Mouse (Mus musculus) left cerebral cortex, adult 2 months (tissue): ENCODE measurements around the gene Ppp5c. TPM values are rescaled to one million over a fixed set of nuclear protein-coding genes. Genes with fewer than 3 reads are reported as not detected.
A peak's percentile ranks its signal among the peaks of the same experiment; 100 is the strongest.

ENCODE experiments used
- DNase-seq, 2 experiments: peaks; one replicate each; pipeline ENCODE4 v3.0.0; 2021 to 2022; ENCODE audit warnings: low spot score in 2 of 2, mixed read lengths in 1 of 2; ENCODE audit errors: extremely low spot score in 1 of 2
- H3K27ac ChIP-seq: fragments of 200-600 bp; 2 replicates; pipeline ENCODE4 v1.8.1; 2022
- H3K4me3 ChIP-seq: fragments of 200-600 bp; 2 replicates; pipeline ENCODE4 v1.8.1; 2022
- CTCF ChIP-seq: fragments of 200-600 bp; IDR thresholded peaks from 2 replicates; pipeline ENCODE4 v1.8.1; 2022; ENCODE audit warnings: antibody characterized with exemption, mild to moderate bottlenecking, moderate library complexity
- intact Hi-C: fragments of 180-260 bp; cut with DNase I; formaldehyde crosslinking; loops from one replicate; pipeline ENCODE4 v1.15.1; 2025
- total RNA-seq, 2 experiments: library from RNA; stranded (reverse); gene quantifications; 2 replicates each; pipeline ENCODE4 v1.2.3; 2021

The Ppp5c gene
- total RNA-seq, 2 experiments from 2014 or later: 163 to 168 TPM

DNA sequence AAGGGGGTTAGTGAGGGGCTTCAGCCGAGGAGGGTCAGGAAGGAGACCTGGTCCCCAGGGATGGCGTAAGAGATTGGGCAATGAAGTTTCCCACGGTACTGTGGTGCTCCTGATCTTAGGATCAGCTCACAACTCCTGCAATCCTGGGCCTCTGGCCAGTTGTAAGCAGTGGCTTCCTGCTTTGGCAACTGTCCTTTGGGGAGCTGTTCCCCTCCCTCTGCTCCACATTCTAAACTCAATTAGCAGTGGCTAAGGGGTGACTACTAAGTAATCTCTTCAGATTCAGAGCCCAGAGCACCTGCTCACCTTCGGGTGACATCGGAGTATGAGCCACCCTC lies 17.7 kb downstream of the Ppp5c start:
- no peak for TF ChIP-seq CTCF
- intact Hi-C loops: loop anchor here (10.0 kb wide), 1 partner anchor 965 kb away; the partner anchor contains the start of gene Bicra
- Histone ChIP-seq H3K27ac (no peak overlapping the region), H3K4me3 (no peak overlapping the region)
- no peak for DNase-seq

DNA sequence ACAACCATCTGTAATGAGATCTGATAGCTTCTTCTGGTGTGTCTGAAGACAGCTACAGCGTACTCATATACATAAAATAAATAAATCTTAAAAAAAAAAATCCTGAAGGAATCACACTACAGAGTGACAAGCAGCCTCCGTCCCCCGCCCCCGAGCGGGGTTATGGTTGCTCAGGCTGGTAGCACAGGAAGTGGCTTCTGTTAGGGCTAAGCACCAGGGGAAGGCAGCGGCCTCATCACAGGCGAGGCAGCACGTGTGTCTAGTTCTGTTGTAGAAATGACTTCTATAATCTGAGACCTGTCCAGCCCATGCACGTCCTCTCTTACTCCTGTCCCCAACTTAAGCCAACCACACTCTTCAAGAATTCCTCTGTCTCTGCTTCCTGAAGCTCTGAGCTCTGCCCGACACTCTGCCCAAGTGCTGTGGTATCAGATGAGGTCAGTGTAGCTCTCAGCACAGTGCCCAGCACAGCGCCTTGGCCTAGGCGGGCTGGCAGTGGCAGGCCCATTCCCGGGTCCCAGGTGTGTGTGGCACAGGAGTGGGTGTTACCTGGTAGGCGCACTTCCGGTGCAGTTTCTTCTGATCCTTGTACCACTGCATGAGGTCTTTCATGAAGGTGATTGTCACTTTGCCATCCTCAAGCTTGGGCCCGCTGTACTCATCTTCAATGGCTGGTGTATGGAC lies 18.3 kb downstream of the Ppp5c start:
- DNase-seq: no peak
- H3K4me3 ChIP-seq: no peak overlapping the region
- no peak for TF ChIP-seq CTCF
- H3K27ac ChIP-seq: no peak overlapping the region
- intact Hi-C loops: loop anchor here (10.0 kb wide), 1 partner anchor 965 kb away; the partner anchor contains the start of gene Bicra

DNA sequence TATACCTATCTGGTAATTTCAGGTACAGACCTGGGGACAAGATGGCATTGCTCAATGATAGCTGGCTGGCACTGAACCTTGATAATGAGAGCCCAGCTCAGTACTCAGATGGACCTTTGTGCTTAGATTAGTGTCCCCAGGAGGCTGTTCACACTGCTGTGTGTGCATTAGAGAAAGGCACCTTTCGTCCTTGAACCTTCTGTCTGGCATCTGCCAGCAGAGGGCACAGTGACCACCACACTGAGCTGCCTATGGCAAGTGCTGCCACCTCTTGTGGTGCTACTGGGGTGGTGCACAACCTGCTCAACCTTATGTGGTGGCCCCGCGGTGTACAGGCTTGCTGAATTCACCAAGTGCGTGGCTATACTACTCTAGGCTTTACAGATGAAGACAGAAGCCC lies 20.4 kb downstream of the Ppp5c start:
- H3K27ac ChIP-seq: no peak overlapping the region
- intact Hi-C loops: no loop called here
- TF ChIP-seq CTCF: peak; percentile 51

DNA sequence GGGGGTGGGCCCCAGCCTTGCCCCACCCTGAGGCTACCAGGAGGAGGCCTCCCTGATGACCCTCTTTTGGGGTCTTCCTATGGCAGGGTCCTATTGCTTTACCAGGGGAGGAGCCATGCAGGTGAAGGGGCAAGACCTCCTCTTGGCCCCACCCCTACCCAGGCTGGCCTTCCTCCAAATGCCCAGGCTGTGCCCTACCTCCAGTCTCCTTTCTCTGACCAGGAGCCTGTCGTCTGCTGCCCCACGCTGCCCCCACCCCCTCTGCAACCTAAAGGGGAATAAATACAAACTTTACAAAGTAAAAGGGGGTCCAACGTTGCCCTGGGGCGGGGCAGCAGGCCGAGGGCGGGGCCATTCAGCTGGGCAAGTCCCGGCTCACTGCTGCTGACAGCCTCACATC lies 23.0 kb downstream of the Ppp5c start:
- Histone ChIP-seq H3K27ac (no peak overlapping the region), H3K4me3 (no peak overlapping the region)
- no peak for TF ChIP-seq CTCF
- DNase-seq: no peak
- intact Hi-C loops: no loop called here

More for the DNA sequence above, 20.4 kb downstream of the Ppp5c start:
- DNase-seq: no peak
- no peak overlapping the region for H3K4me3 ChIP-seq

DNA sequence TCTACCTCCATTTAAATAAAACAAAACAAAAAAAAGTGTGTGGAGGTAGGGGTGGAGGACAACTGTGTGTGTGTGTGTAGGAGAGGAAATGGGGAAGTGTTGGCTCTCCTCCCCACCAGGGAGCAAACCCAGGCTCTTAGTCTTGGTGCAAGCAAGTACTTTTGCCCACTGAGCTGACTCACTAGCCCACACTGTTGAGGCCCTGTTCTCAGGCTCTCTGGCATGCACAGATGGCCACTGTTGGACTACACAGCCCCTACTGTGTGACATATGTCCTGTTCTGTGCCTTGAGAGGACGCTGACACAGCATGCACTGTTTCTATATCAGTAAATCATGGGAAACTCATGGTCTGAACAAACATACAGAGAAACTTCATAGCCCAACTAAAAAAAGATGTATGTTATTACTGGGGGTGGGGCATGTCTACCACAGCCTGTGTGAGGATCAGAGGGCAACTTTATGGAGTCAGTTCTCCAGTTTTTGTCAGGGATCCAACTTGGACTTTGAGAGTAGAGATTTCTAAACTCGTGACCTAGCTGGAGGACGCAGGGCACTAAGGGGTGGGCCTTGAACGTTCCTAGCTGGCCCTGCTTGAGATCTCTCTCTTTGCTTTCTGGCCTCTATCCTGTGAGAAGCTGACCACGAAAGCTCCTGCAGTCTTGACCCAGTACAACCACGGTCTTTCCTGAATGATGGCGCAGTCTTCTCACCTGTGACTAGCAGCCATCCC lies 24.3 kb downstream of the Ppp5c start:
- H3K27ac ChIP-seq: peak overlapping the region; percentile 16
- no peak for TF ChIP-seq CTCF
- intact Hi-C loops: loop anchor here (2.0 kb wide), 1 partner anchor 47 kb away; no protein-coding TSS in a partner anchor
- no peak for DNase-seq
- H3K4me3 ChIP-seq: no peak overlapping the region

DNA sequence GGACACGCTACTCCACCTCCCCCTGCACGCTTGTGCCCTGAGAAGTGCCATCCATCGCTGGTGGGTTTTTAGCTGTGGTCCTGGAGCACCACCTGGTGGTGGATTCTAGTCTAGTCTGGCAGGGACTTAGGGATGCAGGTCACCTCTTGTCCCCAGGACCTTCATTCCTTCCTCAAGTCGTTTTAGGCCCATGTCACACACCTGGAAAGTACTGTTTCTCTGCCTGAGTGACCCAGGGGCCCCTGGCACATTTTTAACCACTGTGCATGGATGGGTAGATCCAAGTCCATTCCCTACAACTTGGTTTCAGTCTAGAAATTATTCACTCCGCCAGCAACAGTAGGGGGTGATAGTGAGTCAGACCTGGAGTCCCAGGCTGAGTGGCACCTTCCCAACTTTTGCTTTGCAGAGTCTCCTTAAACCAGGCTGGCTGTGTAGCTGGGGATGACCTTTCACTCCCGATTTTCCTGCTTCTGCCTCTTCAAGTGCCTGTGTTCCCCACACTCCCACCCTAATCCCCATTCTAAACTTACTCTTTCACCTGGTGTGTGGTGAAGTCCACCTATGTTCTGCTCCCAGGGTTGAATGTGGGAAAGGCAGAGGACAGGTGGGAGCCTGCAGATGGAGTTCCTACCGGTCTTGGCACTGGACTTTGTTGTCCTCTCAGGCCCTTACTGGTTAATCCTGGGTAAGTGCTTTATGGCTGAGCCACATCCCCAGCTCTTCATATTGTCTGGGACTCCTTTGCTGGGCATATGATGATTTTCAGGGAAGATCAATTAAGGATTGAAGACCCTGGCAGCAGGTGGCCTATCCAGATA lies 25.1 kb downstream of the Ppp5c start:
- Histone ChIP-seq H3K4me3 (no peak overlapping the region), H3K27ac (peak overlapping the region; percentile 16; the same call in 1 of the 2 replicates)
- intact Hi-C loops: loop anchor here (1.0 to 2.0 kb wide), 3 partner anchors 48 to 64 kb away; no protein-coding TSS in a partner anchor
- TF ChIP-seq CTCF: peak; percentile 86
- DNase-seq: peak; percentile 81 to 83

DNA sequence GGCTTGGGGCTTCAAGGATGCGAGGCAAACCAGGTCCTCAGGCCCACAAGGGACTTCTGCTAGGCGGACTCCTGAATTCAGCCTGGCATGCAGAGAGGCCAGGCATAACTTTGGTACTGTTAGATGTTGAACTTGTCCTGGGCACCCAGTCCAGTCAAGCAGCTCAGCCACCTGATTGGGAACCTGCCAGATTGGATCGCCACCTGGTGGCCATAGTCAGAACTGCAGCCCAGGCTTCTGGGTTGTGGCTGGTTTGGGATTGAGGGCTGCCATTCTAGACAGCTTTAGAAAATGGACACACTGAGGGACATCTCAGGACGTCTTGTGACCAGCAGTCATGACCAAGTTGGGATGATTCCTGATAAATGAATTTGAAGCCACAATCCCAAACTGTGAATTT lies 28.1 kb downstream of the Ppp5c start:
- peak; percentile 84 to 96 for DNase-seq
- H3K4me3 ChIP-seq: no peak overlapping the region
- H3K27ac ChIP-seq: no peak overlapping the region
- TF ChIP-seq CTCF: peak; percentile 100
- intact Hi-C loops: loop anchor here (1.0 kb wide), 1 partner anchor 67 kb away; no protein-coding TSS in a partner anchor

DNA sequence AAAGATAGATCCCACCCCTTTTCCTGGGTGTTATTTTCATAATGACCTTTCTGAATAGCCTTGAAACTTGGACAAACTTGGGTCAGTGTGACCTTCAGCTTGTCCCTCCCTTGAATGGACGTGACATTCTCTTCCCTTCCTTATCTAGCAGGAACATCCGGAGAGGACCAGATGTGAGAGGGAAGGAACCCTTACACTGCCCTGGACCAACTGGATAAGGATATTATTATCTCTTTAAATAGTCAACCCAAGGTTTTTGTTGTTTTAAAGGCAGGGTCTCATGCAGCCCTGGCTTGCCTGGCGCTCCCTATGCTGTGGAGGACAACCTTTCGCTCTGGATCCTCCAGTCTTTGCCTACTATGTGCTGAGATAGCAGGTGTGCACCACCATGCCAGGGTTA lies 28.5 kb downstream of the Ppp5c start:
- intact Hi-C loops: loop anchor here (1.0 kb wide), 1 partner anchor 67 kb away; no protein-coding TSS in a partner anchor
- no peak for DNase-seq
- no peak for TF ChIP-seq CTCF

DNA sequence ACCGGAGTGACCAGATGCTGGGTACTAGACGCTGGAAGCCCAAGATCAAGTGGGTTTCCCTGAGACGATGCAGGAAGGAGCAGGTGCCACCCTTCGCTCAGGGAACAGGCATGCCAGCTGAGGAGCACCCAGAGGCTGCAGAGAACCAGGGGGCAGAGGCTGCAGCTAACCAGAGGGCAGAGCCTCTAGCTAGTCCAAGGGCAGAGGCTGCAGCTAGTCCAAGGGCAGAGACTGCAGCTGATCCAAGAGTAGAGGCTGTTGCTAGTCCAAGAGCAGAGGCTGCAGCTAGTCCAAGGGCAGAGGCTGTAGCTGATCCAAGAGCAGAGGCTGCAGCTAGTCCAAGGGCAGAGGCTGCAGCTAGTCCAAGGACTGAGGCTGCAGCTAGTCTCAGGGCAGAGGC lies 32.4 kb downstream of the Ppp5c start:
- DNase-seq: no peak
- intact Hi-C loops: no loop called here
- no peak overlapping the region for H3K27ac ChIP-seq

More for the DNA sequence above, 28.5 kb downstream of the Ppp5c start:
- Histone ChIP-seq H3K4me3 (no peak overlapping the region), H3K27ac (no peak overlapping the region)

DNA sequence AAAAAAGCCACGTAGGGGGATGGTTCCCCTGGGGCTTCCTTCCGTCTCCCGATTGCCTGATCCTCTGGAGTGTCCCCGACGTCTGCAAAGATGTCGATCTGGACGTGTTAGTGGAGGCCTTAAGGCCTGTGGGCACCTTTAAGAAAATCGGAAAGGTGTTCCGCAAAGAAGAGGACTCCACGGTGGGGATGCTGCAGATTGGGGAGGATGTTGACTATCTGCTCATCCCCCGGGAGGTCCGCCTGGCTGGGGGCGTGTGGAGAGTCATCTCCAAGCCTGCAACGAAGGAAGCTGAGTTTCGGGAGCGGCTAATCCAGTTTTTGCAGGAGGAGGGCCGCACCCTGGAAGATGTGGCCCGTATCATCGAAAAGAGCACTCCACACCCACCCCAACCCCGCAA lies 33.3 kb downstream of the Ppp5c start:
- no peak overlapping the region for H3K27ac ChIP-seq
- intact Hi-C loops: no loop called here

More for the DNA sequence above, 32.4 kb downstream of the Ppp5c start:
- H3K4me3 ChIP-seq: no peak overlapping the region
- no peak for TF ChIP-seq CTCF

DNA sequence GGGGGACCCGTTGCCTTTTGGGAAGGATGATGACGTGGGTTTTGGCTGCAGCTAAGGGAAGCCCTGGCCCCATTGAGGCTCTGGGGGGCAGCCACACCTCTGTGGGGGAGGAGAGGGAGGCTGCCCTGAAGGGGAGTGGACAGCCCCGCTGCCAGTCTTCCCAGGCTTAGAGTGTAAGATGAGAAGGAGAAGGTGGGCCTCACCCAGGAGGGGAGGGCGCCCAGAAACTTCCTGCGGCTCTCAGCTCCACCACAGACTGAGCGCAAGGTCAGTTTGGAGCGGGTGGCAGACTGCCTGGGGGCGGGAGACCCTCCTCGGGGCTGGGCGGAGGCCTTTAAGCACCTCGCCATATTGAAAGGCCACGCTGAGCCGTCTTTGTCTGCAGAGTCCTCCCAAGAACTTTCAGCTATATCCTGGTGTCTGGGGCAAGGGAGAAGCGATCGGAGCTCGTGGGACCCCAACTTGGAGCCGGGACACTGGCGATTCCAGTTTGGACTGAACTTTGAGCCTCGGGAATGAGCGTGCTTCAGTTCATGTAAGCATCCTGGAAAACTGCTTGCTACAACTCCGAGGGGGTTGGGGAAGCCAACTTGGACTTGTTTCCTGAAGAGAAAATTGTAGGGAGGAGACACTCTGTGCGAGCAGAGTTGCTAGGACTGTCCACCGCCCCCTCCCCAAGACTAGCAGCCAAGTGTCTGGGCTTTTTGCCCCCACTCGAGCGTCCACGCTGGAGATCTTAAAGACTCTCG lies 33.9 kb downstream of the Ppp5c start:
- Histone ChIP-seq H3K4me3 (peak overlapping the region; percentile 41), H3K27ac (no peak overlapping the region)
- intact Hi-C loops: no loop called here
- TF ChIP-seq CTCF: no peak
- DNase-seq: no peak

More for the DNA sequence above, 33.3 kb downstream of the Ppp5c start:
- TF ChIP-seq CTCF: no peak
- H3K4me3 ChIP-seq: peak overlapping the region; percentile 41
- DNase-seq: no peak
